Mouse (Mus musculus) cerebellum, adult 2 months (tissue): ENCODE data around the gene Ankrd17.

Experiments used
- CTCF ChIP-seq: fragments of 200-500 bp; IDR thresholded peaks from 2 replicates; pipeline ENCODE4 v1.5.1; 2011; ENCODE audit warnings: low read depth, mild to moderate bottlenecking, control low read depth, low read length, moderate library complexity, borderline replicate concordance; ENCODE audit not compliant: insufficient read depth
- POLR2A ChIP-seq: fragments of 200-500 bp; IDR thresholded peaks from 2 replicates; pipeline ENCODE4 v1.6.1; 2011; ENCODE audit warnings: low read length, control low read depth, borderline replicate concordance; ENCODE audit not compliant: insufficient read depth

DNA sequence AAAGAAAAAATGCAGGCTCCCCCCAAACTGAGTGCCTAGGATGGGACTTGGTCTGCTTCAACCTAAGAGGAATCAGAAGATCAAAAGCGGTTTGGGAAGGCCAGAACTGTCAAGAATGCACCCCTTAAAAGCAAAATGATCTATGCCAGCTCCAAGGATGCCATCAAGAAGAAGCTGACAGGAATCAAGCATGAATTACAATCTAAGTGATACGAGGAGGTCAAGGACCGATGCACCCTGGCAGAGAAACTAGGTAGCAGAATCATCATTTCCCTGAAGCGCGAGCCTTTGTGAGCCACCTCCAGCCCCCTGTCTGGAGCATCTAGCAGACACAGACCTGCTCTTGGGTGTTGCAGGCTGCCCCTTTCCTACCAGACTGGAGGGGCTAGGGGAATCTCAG is 4.0 kb upstream of the Ankrd17 start:
- no peak for TF ChIP-seq POLR2A
- no peak for TF ChIP-seq CTCF
